19 mouse cellular contexts compared by ENCODE assay signal in genomic region chr17:30739769-30740168, GRCm38 (mm10).
DNase-seq lines count a peak whose midpoint lies in the region; TF ChIP-seq lines count a peak whose summit lies in the region.
"Had no signal": no experiment of that assay in that cellular context is flagged by ENCODE, and none has a peak within 500 bp of the region (broad histone marks: within the 10 kb centered on the region; RNA-seq: fewer than 3 reads in every experiment).

No protein-coding gene starts in this region.

- peak; percentile 40 for TF ChIP-seq CTCF in E14TG2a.4 (conservative IDR thresholded peaks at IDR 0.05; ENCODE audit: low read length)

- DNase-seq in ES-CJ7 (ENCODE audit: low read depth, low spot score) = peak; percentile 44
- DNase-seq in R1 (ENCODE audit: low read depth, low spot score) = peak; percentile 57
- DNase-seq in heart, postnatal 10 days = no peak
- no peak for DNase-seq in frontal cortex, postnatal 14 days (ENCODE audit: low spot score in 2 of 2)
- no peak for DNase-seq in left cerebral cortex, postnatal 36 days (ENCODE audit: low spot score in 2 of 2)
- DNase-seq: adrenal gland, adult 8-10 months; adrenal gland, postnatal 14 days; adrenal gland, postnatal 36 days; cerebellum, adult 11-12 months; cerebellum, adult 2 months; cerebellum, adult 9-10 months; cerebellum, postnatal 10 days; cerebellum, postnatal 25 days; forebrain, postnatal 0 days had no signal

- peaks cover 16% of the 10 kb centered on the region for H3K4me1 ChIP-seq in E14TG2a.4 (replicated peaks; ENCODE audit: low read depth, low read length)
- H3K4me1 ChIP-seq: embryonic facial prominence, embryonic 12.5 days; forebrain, embryonic 13.5 days; forebrain, embryonic 15.5 days had no signal

- intact Hi-C loops in heart, postnatal 10 days (cut with DNase I) = no loop called here
- intact Hi-C loops in left cerebral cortex, postnatal 36 days (cut with DNase I) = no loop called here

- peaks cover 11% of the 10 kb centered on the region for H3K9me3 ChIP-seq in E14TG2a.4 (ENCODE audit: low read length)
- H3K9me3 ChIP-seq: embryonic facial prominence, embryonic 12.5 days; forebrain, embryonic 13.5 days; forebrain, embryonic 15.5 days had no signal

- H3K36me3 ChIP-seq in E14TG2a.4 (ENCODE audit: insufficient read depth, low read length) = peaks cover 92% of the 10 kb centered on the region
- H3K36me3 ChIP-seq: embryonic facial prominence, embryonic 10.5 days; embryonic facial prominence, embryonic 12.5 days; forebrain, embryonic 15.5 days had no signal

- H3K4me3 ChIP-seq in E14TG2a.4 (replicated peaks; ENCODE audit: low read length) = no peak overlapping the region
- H3K4me3 ChIP-seq: embryonic facial prominence, embryonic 10.5 days; embryonic facial prominence, embryonic 12.5 days; forebrain, embryonic 13.5 days; forebrain, embryonic 15.5 days had no signal

- no peaks in the 10 kb centered on the region for H3K27me3 ChIP-seq in E14TG2a.4 (ENCODE audit: insufficient read depth, low read length)
- H3K27me3 ChIP-seq: embryonic facial prominence, embryonic 12.5 days; forebrain, embryonic 13.5 days; forebrain, embryonic 15.5 days had no signal

Comparison
In these comparisons a context has a peak if more than half of its experiments do, and no peak if none do; other contexts are left out.
1. DNase-seq: peak in ES-CJ7 (single experiment) and R1 (single experiment); none in heart, postnatal 10 days (0 of 2), frontal cortex, postnatal 14 days (0 of 2) and left cerebral cortex, postnatal 36 days (0 of 2).